In genomic region chr2:7395473-7395872, GRCm38 (mm10) we compare ENCODE assay signal across 9 mouse cellular contexts.
A peak's percentile ranks its signal among the peaks of the same experiment; 100 is the strongest.
DNase-seq lines count a peak whose midpoint lies in the region; ATAC-seq and TF ChIP-seq lines count a peak whose summit lies in the region.
"Had no signal": no experiment of that assay in that cellular context is flagged by ENCODE, and none has a peak within 500 bp of the region (broad histone marks: within the 10 kb centered on the region; RNA-seq: fewer than 3 reads in every experiment).

No protein-coding gene starts in this region.

- H3K9me3 ChIP-seq in heart, embryonic 16.5 days (replicated peaks; ENCODE audit: control insufficient read depth, low read length): no peaks in the 10 kb centered on the region
- H3K9me3 ChIP-seq in embryonic facial prominence, embryonic 14.5 days (ENCODE audit: control insufficient read depth, low read length): no peaks in the 10 kb centered on the region
- H3K9me3 ChIP-seq in limb, embryonic 14.5 days (ENCODE audit: control insufficient read depth, low read length): no peaks in the 10 kb centered on the region
- H3K9me3 ChIP-seq: lung, embryonic 15.5 days had no signal

- H3K4me2 ChIP-seq in heart, embryonic 16.5 days (ENCODE audit: low read depth, low read length): peak overlapping the region; percentile 37; the same call in 1 of the 2 replicates
- peak overlapping the region; percentile 46 for H3K4me2 ChIP-seq in embryonic facial prominence, embryonic 14.5 days (ENCODE audit: low read depth, low read length)
- peak overlapping the region; percentile 38 for H3K4me2 ChIP-seq in limb, embryonic 14.5 days (replicated peaks; ENCODE audit: low read depth, low read length, severe bottlenecking)
- H3K4me2 ChIP-seq: lung, embryonic 15.5 days had no signal

- H3K27me3 ChIP-seq in heart, embryonic 16.5 days (ENCODE audit: control insufficient read depth, insufficient read depth, low read length): no peaks in the 10 kb centered on the region
- H3K27me3 ChIP-seq in embryonic facial prominence, embryonic 14.5 days (replicated peaks; ENCODE audit: control insufficient read depth, insufficient read depth, low read length): no peaks in the 10 kb centered on the region
- H3K27me3 ChIP-seq in limb, embryonic 14.5 days (ENCODE audit: control insufficient read depth, insufficient read depth, low read length): no peaks in the 10 kb centered on the region
- H3K27me3 ChIP-seq: lung, embryonic 15.5 days had no signal

- H3K4me1 ChIP-seq in heart, embryonic 16.5 days (ENCODE audit: control insufficient read depth, insufficient read depth, low read length): no peaks in the 10 kb centered on the region
- no peaks in the 10 kb centered on the region for H3K4me1 ChIP-seq in embryonic facial prominence, embryonic 14.5 days (ENCODE audit: control insufficient read depth, insufficient read depth, low read length)
- no peaks in the 10 kb centered on the region for H3K4me1 ChIP-seq in limb, embryonic 14.5 days (ENCODE audit: control insufficient read depth, insufficient read depth, low read length)
- H3K4me1 ChIP-seq: lung, embryonic 15.5 days had no signal

- intact Hi-C loops in heart, postnatal 36 days (cut with DNase I): no loop called here

- H3K4me3 ChIP-seq in heart, embryonic 16.5 days (ENCODE audit: low read length): peak overlapping the region; percentile 17; the same call in 1 of the 2 replicates
- H3K4me3 ChIP-seq in embryonic facial prominence, embryonic 14.5 days (ENCODE audit: low read depth, low read length): peak overlapping the region; percentile 10
- peak overlapping the region; percentile 14; the same call in 1 of the 2 replicates for H3K4me3 ChIP-seq in limb, embryonic 14.5 days (replicated peaks; ENCODE audit: low read length)
- H3K4me3 ChIP-seq: lung, embryonic 15.5 days had no signal

- TF ChIP-seq POLR2A in limb, embryonic 14.5 days (IDR thresholded peaks at IDR 0.05; ENCODE audit: borderline replicate concordance, extremely low read depth, insufficient read depth, insufficient read length): no peak

- H3K36me3 ChIP-seq in heart, embryonic 16.5 days (ENCODE audit: control insufficient read depth, insufficient read depth): no peaks in the 10 kb centered on the region
- no peaks in the 10 kb centered on the region for H3K36me3 ChIP-seq in embryonic facial prominence, embryonic 14.5 days (ENCODE audit: control insufficient read depth, insufficient read depth, low read length)
- H3K36me3 ChIP-seq in limb, embryonic 14.5 days (ENCODE audit: control insufficient read depth, insufficient read depth, low read length): no peaks in the 10 kb centered on the region
- H3K36me3 ChIP-seq: lung, embryonic 15.5 days had no signal

- ATAC-seq in heart, embryonic 16.5 days (replicated peaks; ENCODE audit: extremely low read depth, insufficient read depth, low FRiP score): no peak
- ATAC-seq in embryonic facial prominence, embryonic 14.5 days (ENCODE audit: low read depth): no peak
- no peak for ATAC-seq in limb, embryonic 14.5 days (ENCODE audit: low FRiP score, low read depth)
- no peak for ATAC-seq in granulocyte monocyte progenitor cell, adult 5-6 weeks (replicated peaks; ENCODE audit: poor library complexity, severe bottlenecking)
- no peak for ATAC-seq in erythroid progenitor cell, adult 5-6 weeks (replicated peaks; ENCODE audit: low FRiP score, poor library complexity, severe bottlenecking)

- WGBS in heart, embryonic 16.5 days: 65% methylated on average over 7 of the region's 7 CpGs
- WGBS in embryonic facial prominence, embryonic 14.5 days: 49% methylated on average over 7 of the region's 7 CpGs
- 44% methylated on average over 7 of the region's 7 CpGs for WGBS in limb, embryonic 14.5 days

- H3K9ac ChIP-seq in heart, embryonic 16.5 days (ENCODE audit: low read length): no peak overlapping the region
- 0 out of 2 replicates have a peak overlapping the region, but pooled peaks have one; percentile 0 for H3K9ac ChIP-seq in embryonic facial prominence, embryonic 14.5 days (ENCODE audit: low read depth, low read length)
- H3K9ac ChIP-seq in limb, embryonic 14.5 days (ENCODE audit: low read depth, low read length, severe bottlenecking): no peak overlapping the region
- H3K9ac ChIP-seq: lung, embryonic 15.5 days had no signal

- no peak for DNase-seq in heart, postnatal 36 days
- peak; percentile 67 for DNase-seq in brain, adult 2 months (ENCODE audit: low read depth, low spot score)
- DNase-seq in embryonic facial prominence, embryonic 14.5 days (ENCODE audit: low spot score): no peak
- DNase-seq in limb, embryonic 14.5 days (ENCODE audit: low spot score): no peak
- no peak for DNase-seq in kidney, adult 18-20 months

- H3K27ac ChIP-seq in heart, embryonic 16.5 days (ENCODE audit: low read length): no peak overlapping the region
- no peak overlapping the region for H3K27ac ChIP-seq in embryonic facial prominence, embryonic 14.5 days (replicated peaks; ENCODE audit: low read depth, low read length)
- no peak overlapping the region for H3K27ac ChIP-seq in limb, embryonic 14.5 days (replicated peaks; ENCODE audit: low read depth, low read length)
- H3K27ac ChIP-seq: lung, embryonic 15.5 days had no signal
